Mouse (Mus musculus) heart, embryonic 14.5 days (tissue): ENCODE results near the gene Gpr12. TPM values are rescaled to one million over a fixed set of nuclear protein-coding genes. Genes with fewer than 3 reads are reported as not detected.

ENCODE experiments used
- ATAC-seq: fragments of 200-750 bp; cut with Nextera tagmentation; 2 replicates; pipeline ENCODE4 v1.8.0; 2017; ENCODE audit warnings: low read depth, moderate TSS enrichment; ENCODE audit not compliant: insufficient number of reproducible peaks, insufficient read depth, low FRiP score
- H3K27ac ChIP-seq, 2 experiments: fragments of 200-500 bp in 1 of 2; fragments of 300-500 bp in 1 of 2; sonication (generic) in 1 of 2; replicated peaks in 1 of 2; 2 replicates each; pipeline ENCODE4 v1.5.1; 2012 to 2014; ENCODE audit warnings: low read depth in 2 of 2, low read length in 2 of 2, control low read depth in 1 of 2, mild to moderate bottlenecking in 1 of 2, mixed read lengths in 1 of 2; ENCODE audit not compliant: control insufficient read depth in 1 of 2, insufficient read depth in 1 of 2
- H3K27me3 ChIP-seq: fragments of 300-500 bp; sonication (generic); 2 replicates; pipeline ENCODE4 v1.6.1; 2014; ENCODE audit warnings: mild to moderate bottlenecking, low read length, control low read depth; ENCODE audit not compliant: control insufficient read depth, insufficient read depth
- H3K36me3 ChIP-seq: fragments of 300-500 bp; sonication (generic); 2 replicates; pipeline ENCODE4 v1.6.1; 2014; ENCODE audit warnings: mild to moderate bottlenecking, control low read depth, low read length, mixed read lengths; ENCODE audit not compliant: control insufficient read depth, insufficient read depth
- H3K4me1 ChIP-seq, 2 experiments: fragments of 200-500 bp in 1 of 2; fragments of 300-500 bp in 1 of 2; sonication (generic) in 1 of 2; 2 replicates each; pipeline ENCODE4 v1.6.1; 2012 to 2014; ENCODE audit warnings: low read length in 2 of 2, control low read depth in 1 of 2, mixed read lengths in 1 of 2; ENCODE audit not compliant: control insufficient read depth in 2 of 2, insufficient read depth in 2 of 2
- H3K4me2 ChIP-seq: fragments of 300-500 bp; sonication (generic); 2 replicates; pipeline ENCODE4 v1.6.1; 2014; ENCODE audit warnings: mild to moderate bottlenecking, low read length
- H3K4me3 ChIP-seq, 2 experiments: fragments of 200-500 bp in 1 of 2; fragments of 300-500 bp in 1 of 2; sonication (generic) in 1 of 2; 2 replicates each; pipeline ENCODE4 v1.5.1; 2012 to 2014; ENCODE audit warnings: low read length in 2 of 2, mild to moderate bottlenecking in 2 of 2, control low read depth in 1 of 2, low read depth in 1 of 2, moderate library complexity in 1 of 2; ENCODE audit not compliant: control insufficient read depth in 1 of 2, insufficient read depth in 1 of 2
- H3K9ac ChIP-seq: fragments of 300-500 bp; sonication (generic); 2 replicates; pipeline ENCODE4 v1.6.1; 2014; ENCODE audit warnings: mild to moderate bottlenecking, low read length
- H3K9me3 ChIP-seq: fragments of 300-500 bp; sonication (generic); 2 replicates; pipeline ENCODE4 v1.6.1; 2016; ENCODE audit warnings: low read length, control low read depth; ENCODE audit not compliant: control insufficient read depth
- WGBS: fragments of 180-500 bp; shearing (Covaris S2); extraction: QIAGEN DNeasy Blood & Tissue Kit; methylation state at CpG from one replicate; pipeline ENCODE4 v1.1.7; 2014; 5-methylcytosine and 5-hydroxymethylcytosine counted together
- polyA plus RNA-seq: library from polyadenylated mRNA; unstranded; fragments of >200 nt; fragmentation: Nextera tagmentation; extraction: Ambion mirVana; gene quantifications from 2 replicates; pipeline ENCODE4 v1.2.1, GENCODE M21; 2014

Gene Gpr12
- polyA plus RNA-seq, 1 experiment from 2014 or later: not detected

- 78% methylated on average over 27 of the region's 27 CpGs for WGBS
Measured at GRCm38 (mm10) chr5:146598215-146599119, 13.4 kb upstream of the Gpr12 start.

GRCm38 (mm10) chr5:146597503-146597874 is 12.4 kb upstream of the Gpr12 start:
- Histone ChIP-seq H3K9me3 (no peaks in the 10 kb centered on the region; the same call in 1 of the 2 replicates), H3K27me3 (no peaks in the 10 kb centered on the region), H3K4me3 (no peak overlapping the region), H3K4me2 (no peak overlapping the region), H3K36me3 (no peaks in the 10 kb centered on the region), H3K9ac (no peak overlapping the region), H3K27ac (no peak overlapping the region), H3K4me1 (no peaks in the 10 kb centered on the region)
- no peak for ATAC-seq
- WGBS: 89% methylated on average over 10 of the region's 10 CpGs

More at GRCm38 (mm10) chr5:146598215-146599119, 13.4 kb upstream of the Gpr12 start:
- Histone ChIP-seq H3K4me3 (no peak overlapping the region), H3K4me1 (no peaks in the 10 kb centered on the region), H3K9ac (no peak overlapping the region), H3K36me3 (no peaks in the 10 kb centered on the region), H3K4me2 (no peak overlapping the region), H3K27ac (no peak overlapping the region), H3K9me3 (no peaks in the 10 kb centered on the region; the same call in 1 of the 2 replicates), H3K27me3 (no peaks in the 10 kb centered on the region)
- no peak for ATAC-seq

GRCm38 (mm10) chr5:146596612-146597502 is 11.8 kb upstream of the Gpr12 start:
- H3K36me3 ChIP-seq: no peaks in the 10 kb centered on the region
- H3K4me2 ChIP-seq: no peak overlapping the region
- 76% methylated on average over 18 of the region's 18 CpGs for WGBS
- no peaks in the 10 kb centered on the region for H3K4me1 ChIP-seq
- no peaks in the 10 kb centered on the region for H3K27me3 ChIP-seq
- no peak overlapping the region for H3K4me3 ChIP-seq
- ATAC-seq: no peak
- H3K9me3 ChIP-seq: no peaks in the 10 kb centered on the region; the same call in 1 of the 2 replicates
- no peak overlapping the region for H3K27ac ChIP-seq
- H3K9ac ChIP-seq: no peak overlapping the region

- ATAC-seq: no peak
- no peak overlapping the region for H3K9ac ChIP-seq
- no peak overlapping the region for H3K4me3 ChIP-seq
- H3K4me2 ChIP-seq: no peak overlapping the region
- no peaks in the 10 kb centered on the region; the same call in 1 of the 2 replicates for H3K9me3 ChIP-seq
- peaks cover 6% of the 10 kb centered on the region; the same call in 1 of the 2 replicates for H3K27me3 ChIP-seq
- H3K27ac ChIP-seq: no peak overlapping the region
- H3K4me1 ChIP-seq: no peaks in the 10 kb centered on the region
- no peaks in the 10 kb centered on the region for H3K36me3 ChIP-seq
- WGBS: 65% methylated on average over 5 of the region's 5 CpGs
Measured at GRCm38 (mm10) chr5:146592580-146592979, 7.5 kb upstream of the Gpr12 start.

- Histone ChIP-seq H3K9ac (no peak overlapping the region), H3K9me3 (no peaks in the 10 kb centered on the region; the same call in 1 of the 2 replicates), H3K4me3 (no peak overlapping the region), H3K36me3 (no peaks in the 10 kb centered on the region), H3K4me2 (no peak overlapping the region), H3K4me1 (no peaks in the 10 kb centered on the region), H3K27me3 (peaks cover 12% of the 10 kb centered on the region), H3K27ac (no peak overlapping the region)
- ATAC-seq: no peak
- WGBS: 80% methylated on average over 4 of the region's 4 CpGs
Measured at GRCm38 (mm10) chr5:146591636-146592035, 6.6 kb upstream of the Gpr12 start.

- WGBS: 63% methylated on average over 4 of the region's 4 CpGs
- H3K4me3 ChIP-seq: no peak overlapping the region
- H3K4me1 ChIP-seq: no peaks in the 10 kb centered on the region
- H3K27ac ChIP-seq: no peak overlapping the region
- H3K9me3 ChIP-seq: no peaks in the 10 kb centered on the region; the same call in 1 of the 2 replicates
- peaks cover 18% of the 10 kb centered on the region for H3K27me3 ChIP-seq
- ATAC-seq: no peak
- no peak overlapping the region for H3K4me2 ChIP-seq
- no peaks in the 10 kb centered on the region for H3K36me3 ChIP-seq
- H3K9ac ChIP-seq: no peak overlapping the region
Measured at GRCm38 (mm10) chr5:146590987-146591386, 5.9 kb upstream of the Gpr12 start.

GRCm38 (mm10) chr5:146586357-146587070 is 1.5 kb upstream of the Gpr12 start:
- Histone ChIP-seq H3K9ac (no peak overlapping the region), H3K4me2 (no peak overlapping the region), H3K27me3 (peaks cover 53% of the 10 kb centered on the region), H3K4me3 (no peak overlapping the region), H3K4me1 (peaks cover 0 to 3% of the 10 kb centered on the region in 2 experiments; a peak in 1 of 4 replicates), H3K27ac (no peak overlapping the region), H3K36me3 (no peaks in the 10 kb centered on the region), H3K9me3 (no peaks in the 10 kb centered on the region)
- no peak for ATAC-seq
- 64% methylated on average over 8 of the region's 8 CpGs for WGBS
